Mouse (Mus musculus) MEL (cell line): ENCODE data around the gene Calhm2. TPM values are rescaled to one million over a fixed set of nuclear protein-coding genes. Genes with fewer than 3 reads are reported as not detected.

Experiments used
- DNase-seq: peaks from one replicate; pipeline ENCODE4 v3.0.0; 2011; ENCODE audit warnings: low read depth, low spot score
- H3K27ac ChIP-seq: 2 replicates; pipeline ENCODE4 v1.5.1; 2012; ENCODE audit warnings: low read depth, mild to moderate bottlenecking, control low read depth, low read length, moderate library complexity; ENCODE audit not compliant: control insufficient read depth
- H3K27me3 ChIP-seq, 2 experiments: fragments of 150-350 bp in 1 of 2; sonication (generic) in 1 of 2; 2 replicates each; pipeline ENCODE4 v1.6.1; 2012; ENCODE audit warnings: low read length in 2 of 2, mild to moderate bottlenecking in 2 of 2, improper control_type of control experiment in 1 of 2, moderate library complexity in 1 of 2; ENCODE audit not compliant: insufficient read depth in 2 of 2, control insufficient read depth in 1 of 2
- H3K36me3 ChIP-seq, 2 experiments: 2 replicates each; pipeline ENCODE4 v1.6.1; 2012 to 2014; ENCODE audit warnings: low read length in 2 of 2, improper control_type of control experiment in 1 of 2, inconsistent platforms in 1 of 2, mild to moderate bottlenecking in 1 of 2; ENCODE audit not compliant: insufficient read depth in 2 of 2, control insufficient read depth in 1 of 2
- H3K4me1 ChIP-seq, 2 experiments: fragments of 150-350 bp in 1 of 2; sonication (generic) in 1 of 2; 2 replicates each; pipeline ENCODE4 v1.6.1; 2012; ENCODE audit warnings: low read length in 2 of 2, improper control_type of control experiment in 1 of 2, mild to moderate bottlenecking in 1 of 2; ENCODE audit not compliant: insufficient read depth in 2 of 2, control insufficient read depth in 1 of 2
- H3K4me3 ChIP-seq, 2 experiments: fragments of 150-350 bp in 1 of 2; sonication (generic) in 1 of 2; 2 replicates each; pipeline ENCODE4 v1.5.1; 2012; ENCODE audit warnings: low read depth in 2 of 2, low read length in 2 of 2, mild to moderate bottlenecking in 2 of 2, moderate library complexity in 2 of 2, control low read depth in 1 of 2, improper control_type of control experiment in 1 of 2; ENCODE audit not compliant: control insufficient read depth in 1 of 2, insufficient read depth in 1 of 2
- H3K79me2 ChIP-seq: 2 replicates; pipeline ENCODE4 v1.6.1; 2012; ENCODE audit warnings: mild to moderate bottlenecking, low read length, moderate library complexity; ENCODE audit not compliant: control insufficient read depth, poor library complexity, insufficient read depth
- H3K9ac ChIP-seq: 2 replicates; pipeline ENCODE4 v1.6.1; 2012; ENCODE audit warnings: low read depth, mild to moderate bottlenecking, control low read depth, low read length, moderate library complexity; ENCODE audit not compliant: control insufficient read depth, poor library complexity, severe bottlenecking
- H3K9me3 ChIP-seq: fragments of 150-350 bp; sonication (generic); replicated peaks from 2 replicates; pipeline ENCODE4 v1.6.1; 2012; ENCODE audit warnings: mild to moderate bottlenecking, low read length, improper control_type of control experiment, moderate library complexity; ENCODE audit not compliant: insufficient read depth
- CTCF ChIP-seq, 3 experiments: IDR thresholded peaks in 2 of 3; conservative IDR thresholded peaks in 1 of 3; 2 replicates each; pipeline ENCODE4 v1.5.1; 2011 to 2012; ENCODE audit warnings: low read length in 3 of 3, low read depth in 2 of 3, mild to moderate bottlenecking in 2 of 3, improper control_type of control experiment in 1 of 3, inconsistent platforms in 1 of 3, mixed read lengths in 1 of 3, moderate library complexity in 1 of 3; ENCODE audit not compliant: control insufficient read depth in 1 of 3, insufficient read depth in 1 of 3, poor library complexity in 1 of 3, severe bottlenecking in 1 of 3
- ELF1 ChIP-seq: IDR thresholded peaks from 2 replicates; pipeline ENCODE4 v1.6.1; 2014; ENCODE audit warnings: low read depth, mild to moderate bottlenecking, inconsistent platforms, low read length, improper control_type of control experiment, moderate library complexity
- EP300 ChIP-seq, 2 experiments: IDR thresholded peaks; 2 replicates each; pipeline ENCODE4 v1.6.1; 2011; ENCODE audit warnings: improper control_type of control experiment in 2 of 2, low read length in 2 of 2, low read depth in 1 of 2, mild to moderate bottlenecking in 1 of 2
- ETS1 ChIP-seq: IDR thresholded peaks from 2 replicates; pipeline ENCODE4 v1.6.1; 2012; ENCODE audit warnings: low read depth, mild to moderate bottlenecking, inconsistent platforms, low read length, improper control_type of control experiment, moderate library complexity
- GABPA ChIP-seq: IDR thresholded peaks from 2 replicates; pipeline ENCODE4 v1.6.1; 2012; ENCODE audit warnings: low read depth, mild to moderate bottlenecking, inconsistent platforms, low read length, improper control_type of control experiment, moderate library complexity
- GATA1 ChIP-seq: IDR thresholded peaks from 2 replicates; pipeline ENCODE4 v1.6.1; 2011; ENCODE audit warnings: low read depth, low read length, improper control_type of control experiment
- HCFC1 ChIP-seq: IDR thresholded peaks from 2 replicates; pipeline ENCODE4 v1.6.1; 2012; ENCODE audit warnings: low read depth, mild to moderate bottlenecking, inconsistent platforms, low read length, improper control_type of control experiment, moderate library complexity
- MAX ChIP-seq: IDR thresholded peaks from 2 replicates; pipeline ENCODE4 v1.6.1; 2011; ENCODE audit warnings: low read length, improper control_type of control experiment
- MAZ ChIP-seq: IDR thresholded peaks from 2 replicates; pipeline ENCODE4 v1.6.1; 2012; ENCODE audit warnings: low read depth, mild to moderate bottlenecking, inconsistent platforms, low read length, improper control_type of control experiment
- MEF2A ChIP-seq: IDR thresholded peaks from 2 replicates; pipeline ENCODE4 v1.6.1; 2014; ENCODE audit warnings: low read depth, mild to moderate bottlenecking, inconsistent platforms, low read length, improper control_type of control experiment; ENCODE audit not compliant: poor library complexity, insufficient replicate concordance, severe bottlenecking; ENCODE audit errors: extremely low read depth
- MYB ChIP-seq: IDR thresholded peaks from 2 replicates; pipeline ENCODE4 v1.6.1; 2011; ENCODE audit warnings: mild to moderate bottlenecking, low read depth, low read length, improper control_type of control experiment
- POLR2A ChIP-seq, 2 experiments: IDR thresholded peaks; 2 replicates each; pipeline ENCODE4 v1.6.1; 2011 to 2012; ENCODE audit warnings: low read length in 2 of 2, mild to moderate bottlenecking in 2 of 2, control low read depth in 1 of 2, improper control_type of control experiment in 1 of 2, low read depth in 1 of 2, moderate library complexity in 1 of 2; ENCODE audit not compliant: control insufficient read depth in 1 of 2, insufficient read depth in 1 of 2, poor library complexity in 1 of 2
- POLR2AphosphoS2 ChIP-seq: IDR thresholded peaks from 2 replicates; pipeline ENCODE4 v1.6.1; 2011; ENCODE audit warnings: low read length, improper control_type of control experiment
- POLR2AphosphoS5 ChIP-seq: IDR thresholded peaks from 2 replicates; pipeline ENCODE4 v1.6.1; 2012; ENCODE audit warnings: low read depth, borderline replicate concordance, mild to moderate bottlenecking, inconsistent platforms, low read length, moderate library complexity, mixed read lengths
- RAD21 ChIP-seq: IDR thresholded peaks from 2 replicates; pipeline ENCODE4 v1.6.1; 2011; ENCODE audit warnings: mild to moderate bottlenecking, low read depth, low read length, improper control_type of control experiment
- RCOR1 ChIP-seq: IDR thresholded peaks from 2 replicates; pipeline ENCODE4 v1.6.1; 2012; ENCODE audit warnings: low read depth, mild to moderate bottlenecking, inconsistent platforms, low read length, improper control_type of control experiment
- TAL1 ChIP-seq: IDR thresholded peaks from 2 replicates; pipeline ENCODE4 v1.6.1; 2012; ENCODE audit warnings: mild to moderate bottlenecking, inconsistent platforms, low read length, moderate library complexity, mixed read lengths
- TBP ChIP-seq: IDR thresholded peaks from 2 replicates; pipeline ENCODE4 v1.8.0; 2011; ENCODE audit warnings: low read depth, low read length, improper control_type of control experiment
- ZKSCAN1 ChIP-seq: IDR thresholded peaks from 2 replicates; pipeline ENCODE4 v1.6.1; 2012; ENCODE audit warnings: low read depth, mild to moderate bottlenecking, inconsistent platforms, low read length, improper control_type of control experiment, moderate library complexity
- ZNF384 ChIP-seq: IDR thresholded peaks from 2 replicates; pipeline ENCODE4 v1.6.1; 2012; ENCODE audit warnings: low read depth, mild to moderate bottlenecking, inconsistent platforms, low read length, improper control_type of control experiment
- polyA plus RNA-seq, 2 experiments: library from polyadenylated mRNA; stranded (reverse) in 1 of 2; unstranded in 1 of 2; fragments of >175 nt in 1 of 2; fragments of >200 nt in 1 of 2; gene quantifications; 2 replicates each; pipeline versions ENCODE4 v1.2.1 to v1.2.4; 2012; ENCODE audit warnings: low replicate concordance in 2 of 2, low read depth in 1 of 2; ENCODE audit not compliant: insufficient read length in 2 of 2, insufficient read depth in 1 of 2, missing spikeins in 1 of 2
- total RNA-seq: library from RNA; depleted of rRNA; stranded (reverse); fragments of 300-350 nt; gene quantifications from 2 replicates; pipeline ENCODE4 v1.2.3, GENCODE M21; 2012

The Calhm2 gene
- total and polyA plus RNA-seq, 3 experiments = 11.1 to 11.2 TPM; not detected in 1

DNA sequence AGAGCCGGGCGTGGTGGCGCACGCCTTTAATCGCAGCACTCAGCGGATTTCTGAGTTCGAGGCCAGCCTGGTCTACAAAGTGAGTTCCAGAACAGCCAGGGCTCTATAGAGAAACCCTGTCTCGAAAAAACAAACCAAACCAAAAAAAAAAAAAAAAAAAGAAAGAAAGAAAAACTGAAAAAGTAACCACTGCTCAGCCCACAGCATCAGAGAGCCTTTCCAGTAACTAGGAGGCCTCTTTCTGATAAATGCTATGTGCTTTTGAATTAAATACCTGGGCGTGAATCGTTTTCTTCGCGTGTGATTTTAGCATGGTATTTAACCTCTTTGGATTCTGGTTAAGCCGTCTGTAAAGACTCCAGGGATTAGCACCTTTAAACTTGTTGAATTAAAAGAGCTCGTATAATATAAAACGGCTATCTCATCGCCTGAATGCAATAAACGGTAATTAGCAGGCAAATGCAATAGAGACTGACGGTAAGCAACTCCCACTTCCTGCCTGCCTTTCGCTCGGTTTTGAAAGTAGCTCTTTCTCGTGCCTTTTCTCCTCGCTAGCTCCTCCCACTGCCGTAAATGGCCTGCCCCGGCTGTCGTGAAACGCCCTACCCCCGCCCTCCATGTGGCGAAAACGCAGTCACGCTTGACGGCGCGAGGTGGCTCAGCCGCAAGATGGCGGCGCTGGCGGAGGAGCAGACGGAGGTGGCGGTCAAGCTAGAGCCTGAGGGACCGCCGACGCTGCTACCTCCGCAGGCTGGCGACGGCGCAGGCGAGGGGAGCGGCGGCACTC, 70.8 kb downstream of the Calhm2 start, which contains the start of gene Taf5 (continued):
- TF ChIP-seq EP300 (IDR thresholded peaks at IDR 0.05; ENCODE audit: low read depth in 1 of 2, low read length in 2 of 2) (peak in 1 of 2 experiments; percentile 73; a peak in 2 of 4 replicates), TBP (peak; percentile 98), TAL1 (no peak), MAZ (peak; percentile 100)

DNA sequence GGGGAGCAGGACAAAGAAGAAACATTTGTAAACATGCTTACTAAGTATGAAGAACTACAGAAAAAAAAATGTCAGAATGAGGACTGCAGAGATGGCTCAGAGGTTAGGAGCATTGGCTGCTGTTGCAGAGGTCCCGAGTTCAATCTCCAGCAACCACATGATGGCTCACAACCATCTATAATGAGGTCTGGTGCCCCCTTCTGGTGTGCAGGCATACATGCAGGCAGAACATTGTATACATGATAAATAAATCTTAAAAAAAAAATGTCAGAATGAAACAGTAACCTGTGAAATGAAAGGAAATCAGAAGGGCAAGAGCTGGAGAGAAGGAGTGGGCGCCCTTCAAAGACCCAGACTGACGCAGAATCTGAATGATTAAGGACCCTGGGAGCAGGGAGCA, 72.2 kb downstream of the Calhm2 start:
- no peak for TF ChIP-seq POLR2A (IDR thresholded peaks at IDR 0.05; ENCODE audit: control insufficient read depth in 1 of 2, insufficient read depth in 1 of 2, low read depth in 1 of 2, low read length in 2 of 2, poor library complexity in 1 of 2)
- 0 out of 2 replicates have a peak, but pooled peaks have one; percentile 23 for TF ChIP-seq ZKSCAN1
- TF ChIP-seq ZNF384 = peak; percentile 80
- TF ChIP-seq MEF2A = no peak
- no peak for TF ChIP-seq RCOR1
- peak; percentile 41 to 64 (median 51) for TF ChIP-seq CTCF (IDR thresholded peaks at IDR 0.05 in 2 of 3, conservative IDR thresholded peaks at IDR 0.05 in 1 of 3; ENCODE audit: control insufficient read depth in 1 of 3, insufficient read depth in 1 of 3, low read depth in 2 of 3, low read length in 3 of 3, poor library complexity in 1 of 3, severe bottlenecking in 1 of 3)
- 0 out of 2 replicates have a peak, but pooled peaks have one; percentile 30 for TF ChIP-seq HCFC1
- no peak for TF ChIP-seq MAX
- no peak for TF ChIP-seq POLR2AphosphoS5
- no peak for TF ChIP-seq POLR2AphosphoS2
- peak; percentile 15; the same call in 1 of the 2 replicates for TF ChIP-seq TBP
- no peak for TF ChIP-seq GATA1
- TF ChIP-seq RAD21 = no peak
- TF ChIP-seq, all 39 proteins: peak for 5
- DNase-seq = peak; percentile 48
- H3K79me2 ChIP-seq = peaks cover 25% of the 10 kb centered on the region
- H3K27me3 ChIP-seq = no peaks in the 10 kb centered on the region
- peaks cover 3 to 27% of the 10 kb centered on the region in 2 experiments; a peak in 3 of 4 replicates for H3K36me3 ChIP-seq
- H3K9ac ChIP-seq = peak overlapping the region; percentile 83
- H3K4me1 ChIP-seq = peaks cover 5 to 16% of the 10 kb centered on the region in 2 experiments
- H3K27ac ChIP-seq = peak overlapping the region; percentile 99
- peak overlapping the region in 1 of 2 experiments; percentile 57; a peak in 1 of 4 replicates for H3K4me3 ChIP-seq
- H3K9me3 ChIP-seq = no peaks in the 10 kb centered on the region

DNA sequence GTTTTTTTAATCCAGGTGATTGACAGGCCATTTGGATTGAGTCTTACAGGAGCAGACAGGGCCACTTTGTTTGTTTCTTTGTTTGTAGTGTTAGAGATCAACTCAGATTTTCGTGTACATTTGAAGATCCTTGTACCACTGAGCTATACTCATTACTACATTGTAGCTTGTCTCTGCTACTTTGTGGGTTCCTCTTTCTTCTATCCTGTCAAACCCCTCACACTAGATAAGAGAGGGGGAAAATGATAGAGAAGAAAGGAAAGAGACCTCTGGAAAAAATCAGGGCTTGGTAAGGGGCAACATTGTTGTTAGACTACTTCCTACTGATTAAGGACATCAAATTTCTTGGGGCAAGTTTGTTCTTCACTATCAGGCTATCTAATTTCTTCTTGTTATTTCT, 80.4 kb downstream of the Calhm2 start:
- no peaks in the 10 kb centered on the region for H3K27me3 ChIP-seq
- H3K4me3 ChIP-seq = no peak overlapping the region
- H3K27ac ChIP-seq = no peak overlapping the region
- no peaks in the 10 kb centered on the region for H3K79me2 ChIP-seq
- H3K36me3 ChIP-seq = peaks cover 0 to 10% of the 10 kb centered on the region in 2 experiments; a peak in 2 of 4 replicates
- no peak for DNase-seq
- TF ChIP-seq ELF1 = no peak
- TF ChIP-seq GABPA = no peak
- no peak for TF ChIP-seq MYB
- TF ChIP-seq RCOR1 = peak; percentile 60
- no peak for TF ChIP-seq MAX
- peak in 1 of 2 experiments; percentile 60; a peak in 1 of 4 replicates for TF ChIP-seq EP300 (IDR thresholded peaks at IDR 0.05; ENCODE audit: low read depth in 1 of 2, low read length in 2 of 2)
- no peak for TF ChIP-seq POLR2A (IDR thresholded peaks at IDR 0.05; ENCODE audit: control insufficient read depth in 1 of 2, insufficient read depth in 1 of 2, low read depth in 1 of 2, low read length in 2 of 2, poor library complexity in 1 of 2)
- peak; percentile 61 for TF ChIP-seq GATA1
- no peak for TF ChIP-seq TBP
- TF ChIP-seq ETS1 = no peak
- TF ChIP-seq, all 39 proteins: peak for 3
- Histone ChIP-seq H3K9me3 (no peaks in the 10 kb centered on the region), H3K9ac (no peak overlapping the region), H3K4me1 (peaks cover 0 to 8% of the 10 kb centered on the region in 2 experiments; a peak in 3 of 4 replicates)
